Mouse (Mus musculus): ENCODE measurements around the gene Armc7. TPM values are rescaled to one million over a fixed set of nuclear protein-coding genes. Genes with fewer than 3 reads are reported as not detected.

Armc7 gene
- polyA plus RNA-seq, 1 experiment: 20.7 TPM

DNA sequence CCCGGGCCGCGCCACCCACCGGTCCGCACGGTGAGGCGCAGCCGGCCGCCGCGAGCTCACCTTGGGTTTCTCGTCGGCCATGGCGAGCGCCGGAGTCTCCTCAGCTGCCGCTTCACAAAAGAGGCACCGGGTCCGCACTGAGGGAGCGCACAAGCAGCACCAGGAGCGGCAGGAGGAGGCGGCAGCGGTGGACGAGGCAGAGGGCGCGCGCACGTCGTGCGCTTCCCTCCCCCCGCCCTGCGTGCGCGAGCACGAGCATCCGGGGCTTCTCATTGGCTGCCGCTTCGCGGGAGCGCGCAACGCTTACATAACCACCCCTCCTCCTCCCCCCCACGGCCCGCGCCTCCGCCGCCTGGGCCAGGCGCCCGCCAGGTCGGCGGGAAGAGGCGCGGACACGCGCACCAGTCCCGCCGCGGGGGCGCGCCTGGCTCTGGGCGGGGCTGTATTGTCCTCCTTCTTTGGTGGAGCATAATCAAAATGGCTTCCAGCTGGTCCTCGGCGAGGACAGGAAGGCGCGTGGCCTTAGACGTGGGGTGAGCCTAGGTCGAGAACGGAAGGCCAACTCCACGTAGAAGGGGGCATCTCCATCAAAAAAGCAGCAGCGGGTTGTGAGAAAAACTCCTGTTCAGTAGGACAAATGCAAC lies 60.7 kb downstream of the Armc7 start, which contains the start of gene Sumo2:
Gene Sumo2 (minus strand): TSS at position 239 of the 644 bp plus-strand sequence.
- Histone ChIP-seq H3K4me1 (peaks cover 42% of the 10 kb centered on the region), H3K36me3 (replicated peaks; ENCODE audit: low read length) (peaks cover 32% of the 10 kb centered on the region), H3K27me3 (replicated peaks) (no peaks in the 10 kb centered on the region), H3K4me3 (replicated peaks) (peak within 1 kb of the TSS; percentile 99), H3K9me3 (no peaks in the 10 kb centered on the region)
- no peak for TF ChIP-seq GATA1 (IDR thresholded peaks at IDR 0.05; ENCODE audit: borderline replicate concordance, low read length)

GRCm38 (mm10) chr11:115536856-115537568 lies 61.5 kb downstream of the Armc7 start:
- H3K4me3 ChIP-seq (replicated peaks): peak overlapping the region; percentile 99
- peaks cover 2% of the 10 kb centered on the region for H3K27me3 ChIP-seq (replicated peaks)
- peaks cover 34% of the 10 kb centered on the region for H3K4me1 ChIP-seq
- H3K36me3 ChIP-seq (replicated peaks; ENCODE audit: low read length): peaks cover 24% of the 10 kb centered on the region
- no peak for TF ChIP-seq GATA1 (IDR thresholded peaks at IDR 0.05; ENCODE audit: borderline replicate concordance, low read length)
- TF ChIP-seq FLI1 (IDR thresholded peaks at IDR 0.05; ENCODE audit: low read length): no peak
- no peaks in the 10 kb centered on the region for H3K9me3 ChIP-seq

DNA sequence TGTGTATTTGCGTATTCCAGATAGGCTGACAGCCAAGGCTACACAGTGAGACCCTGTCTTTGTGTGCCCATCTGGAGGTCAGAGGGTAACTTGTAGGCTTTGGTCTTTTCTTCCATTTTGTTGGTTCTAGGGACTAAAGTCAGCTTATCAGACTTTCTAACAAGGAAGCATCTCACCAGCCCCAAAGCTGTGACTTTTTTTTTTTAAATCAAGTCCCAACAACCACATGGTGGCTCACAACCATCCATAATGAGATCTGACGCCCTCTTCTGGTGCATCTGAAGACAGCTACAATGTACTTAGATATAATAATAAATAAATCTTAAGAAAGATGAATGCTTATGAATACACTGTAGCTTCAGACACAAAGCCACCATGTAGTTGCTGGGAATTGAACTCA lies 62.6 kb downstream of the Armc7 start:
- no peaks in the 10 kb centered on the region for H3K9me3 ChIP-seq
- H3K4me1 ChIP-seq: peaks cover 28% of the 10 kb centered on the region
- H3K36me3 ChIP-seq (replicated peaks; ENCODE audit: low read length): peaks cover 13% of the 10 kb centered on the region
- TF ChIP-seq FLI1 (IDR thresholded peaks at IDR 0.05; ENCODE audit: low read length): no peak
- TF ChIP-seq GATA1 (IDR thresholded peaks at IDR 0.05; ENCODE audit: borderline replicate concordance, low read length): no peak
- peaks cover 11% of the 10 kb centered on the region for H3K27me3 ChIP-seq (replicated peaks)
- H3K4me3 ChIP-seq (replicated peaks): no peak overlapping the region

Other genes starting within 250 kb of the Armc7 start
- gene Grin2c, start 208.4 kb upstream of the Armc7 start, polyA plus RNA-seq (2012; ENCODE audit: insufficient read depth, low replicate concordance): not detected in 2 replicates
- gene Fdxr, start 198.6 kb upstream of the Armc7 start, polyA plus RNA-seq (2012; ENCODE audit: insufficient read depth, low replicate concordance): 21.8 and 28.5 TPM in 2 replicates
- 0.07 TPM in 1 of 2 replicates, not detected in the other for gene Fads6, start 178.0 kb upstream of the Armc7 start, polyA plus RNA-seq (2012; ENCODE audit: insufficient read depth, low replicate concordance)
- 0.11 TPM in 1 of 2 replicates, not detected in the other for gene Otop2, start 168.5 kb upstream of the Armc7 start, polyA plus RNA-seq (2012; ENCODE audit: insufficient read depth, low replicate concordance)
- not detected in 2 replicates for gene Ush1g, start 153.6 kb upstream of the Armc7 start, polyA plus RNA-seq (2012; ENCODE audit: insufficient read depth, low replicate concordance)
- not detected in 2 replicates for gene Otop3, start 140.9 kb upstream of the Armc7 start, polyA plus RNA-seq (2012; ENCODE audit: insufficient read depth, low replicate concordance)
- 1.2 TPM in 1 of 2 replicates, not detected in the other for gene Hid1, start 107.9 kb upstream of the Armc7 start, polyA plus RNA-seq (2012; ENCODE audit: insufficient read depth, low replicate concordance)
- not detected in 2 replicates for gene Cdr2l, start 93.8 kb upstream of the Armc7 start, polyA plus RNA-seq (2012; ENCODE audit: insufficient read depth, low replicate concordance)
- gene Mrpl58, start 71.9 kb upstream of the Armc7 start, polyA plus RNA-seq (2012; ENCODE audit: insufficient read depth, low replicate concordance): 67.6 and 78.3 TPM in 2 replicates
- 10.1 and 109 TPM in 2 replicates for gene Atp5h, start 55.7 kb upstream of the Armc7 start, polyA plus RNA-seq (2012; ENCODE audit: insufficient read depth, low replicate concordance)
- 13.7 and 36.5 TPM in 2 replicates for gene Kctd2, start 55.5 kb upstream of the Armc7 start, polyA plus RNA-seq (2012; ENCODE audit: insufficient read depth, low replicate concordance)
- gene Trim80, start 35.1 kb upstream of the Armc7 start, polyA plus RNA-seq (2012; ENCODE audit: insufficient read depth, low replicate concordance): not detected in 2 replicates
- not detected in 2 replicates for gene Slc16a5, start 13.2 kb upstream of the Armc7 start, polyA plus RNA-seq (2012; ENCODE audit: insufficient read depth, low replicate concordance)
- gene Nt5c, start 16.2 kb downstream of the Armc7 start, polyA plus RNA-seq (2012; ENCODE audit: insufficient read depth, low replicate concordance): 84.5 and 173 TPM in 2 replicates
- gene Jpt1, start 38.7 kb downstream of the Armc7 start, polyA plus RNA-seq (2012; ENCODE audit: insufficient read depth, low replicate concordance): 334 and 807 TPM in 2 replicates
- 187 and 368 TPM in 2 replicates for gene Sumo2, start 60.6 kb downstream of the Armc7 start, polyA plus RNA-seq (2012; ENCODE audit: insufficient read depth, low replicate concordance)
- 6.6 and 12.0 TPM in 2 replicates for gene Nup85, start 88.8 kb downstream of the Armc7 start, polyA plus RNA-seq (2012; ENCODE audit: insufficient read depth, low replicate concordance)
- gene Mrps7, start 128.3 kb downstream of the Armc7 start, polyA plus RNA-seq (2012; ENCODE audit: insufficient read depth, low replicate concordance): 13.8 and 37.9 TPM in 2 replicates
- gene Gga3, start 128.4 kb downstream of the Armc7 start, polyA plus RNA-seq (2012; ENCODE audit: insufficient read depth, low replicate concordance): 44.0 and 58.2 TPM in 2 replicates
- 9.6 and 15.5 TPM in 2 replicates for gene Mif4gd, start 137.3 kb downstream of the Armc7 start, polyA plus RNA-seq (2012; ENCODE audit: insufficient read depth, low replicate concordance)
- gene Slc25a19, start 152.6 kb downstream of the Armc7 start, polyA plus RNA-seq (2012; ENCODE audit: insufficient read depth, low replicate concordance): 10.5 and 20.5 TPM in 2 replicates
- gene Grb2, start 232.9 kb downstream of the Armc7 start, polyA plus RNA-seq (2012; ENCODE audit: insufficient read depth, low replicate concordance): 30.1 and 77.5 TPM in 2 replicates

Measured in megakaryocyte, embryonic 14.5 days (primary cell).